Mouse (Mus musculus): ENCODE results near the gene Mfsd12. TPM values are rescaled to one million over a fixed set of nuclear protein-coding genes. Genes with fewer than 3 reads are reported as not detected.

Gene Mfsd12
- total and polyA plus RNA-seq, 2 experiments from 2014 or later: 10.1 to 23.4 TPM

- Histone ChIP-seq H3K4me2 (ENCODE audit: low read depth) (0 out of 2 replicates have a peak overlapping the region, but pooled peaks have one; percentile 5), H3K9ac (0 out of 2 replicates have a peak overlapping the region, but pooled peaks have one; percentile 18), H3K4me1 (ENCODE audit: insufficient read depth) (peaks cover 9% of the 10 kb centered on the region), H3K4me3 (ENCODE audit: low read depth, low read length) (no peak overlapping the region), H3K27ac (ENCODE audit: low read depth, low read length) (peak overlapping the region; percentile 70), H3K9me3 (ENCODE audit: low read length) (no peaks in the 10 kb centered on the region), H3K36me3 (ENCODE audit: insufficient read depth) (peaks cover 25% of the 10 kb centered on the region), H3K27me3 (ENCODE audit: insufficient read depth, low read length) (no peaks in the 10 kb centered on the region)
- ATAC-seq (peak; percentile 62), DNase-seq (peak; percentile 63)
- TF ChIP-seq CTCF (IDR thresholded peaks at IDR 0.05; ENCODE audit: low read depth): no peak
- 8% methylated on average over 18 of the region's 18 CpGs for WGBS
Observed at GRCm38 (mm10) chr10:81401521-81402226, 44.4 kb downstream of the Mfsd12 start.

GRCm38 (mm10) chr10:81402227-81402765, 45.0 kb downstream of the Mfsd12 start:
- no peak for DNase-seq

GRCm38 (mm10) chr10:81403511-81403910, 46.2 kb downstream of the Mfsd12 start:
- Histone ChIP-seq H3K9ac (no peak overlapping the region), H3K36me3 (ENCODE audit: insufficient read depth) (peaks cover 41% of the 10 kb centered on the region), H3K4me1 (ENCODE audit: insufficient read depth) (peaks cover 9% of the 10 kb centered on the region), H3K27ac (ENCODE audit: low read depth, low read length) (no peak overlapping the region), H3K4me3 (ENCODE audit: low read depth, low read length) (no peak overlapping the region), H3K4me2 (ENCODE audit: low read depth) (no peak overlapping the region), H3K9me3 (ENCODE audit: low read length) (no peaks in the 10 kb centered on the region), H3K27me3 (ENCODE audit: insufficient read depth, low read length) (no peaks in the 10 kb centered on the region)
- DNase-seq (no peak), ATAC-seq (no peak)
- WGBS: 62% methylated on average over 10 of the region's 10 CpGs
- no peak for TF ChIP-seq CTCF (IDR thresholded peaks at IDR 0.05; ENCODE audit: low read depth)

More at GRCm38 (mm10) chr10:81402227-81402765, 45.0 kb downstream of the Mfsd12 start:
- H3K36me3 ChIP-seq (ENCODE audit: insufficient read depth): peaks cover 30% of the 10 kb centered on the region
- H3K4me2 ChIP-seq (ENCODE audit: low read depth): 0 out of 2 replicates have a peak overlapping the region, but pooled peaks have one; percentile 5
- no peak overlapping the region for H3K4me3 ChIP-seq (ENCODE audit: low read depth, low read length)
- H3K27ac ChIP-seq (ENCODE audit: low read depth, low read length): peak overlapping the region; percentile 70
- H3K9ac ChIP-seq: 0 out of 2 replicates have a peak overlapping the region, but pooled peaks have one; percentile 18
- H3K27me3 ChIP-seq (ENCODE audit: insufficient read depth, low read length): no peaks in the 10 kb centered on the region
- ATAC-seq: no peak
- H3K9me3 ChIP-seq (ENCODE audit: low read length): no peaks in the 10 kb centered on the region
- peaks cover 9% of the 10 kb centered on the region for H3K4me1 ChIP-seq (ENCODE audit: insufficient read depth)
- no peak for TF ChIP-seq CTCF (IDR thresholded peaks at IDR 0.05; ENCODE audit: low read depth)
- 23% methylated on average over 7 of the region's 7 CpGs for WGBS

GRCm38 (mm10) chr10:81404082-81404481, 46.8 kb downstream of the Mfsd12 start:
- no peak for TF ChIP-seq CTCF (IDR thresholded peaks at IDR 0.05; ENCODE audit: low read depth)
- Histone ChIP-seq H3K9ac (no peak overlapping the region), H3K36me3 (ENCODE audit: insufficient read depth) (peaks cover 41% of the 10 kb centered on the region), H3K4me1 (ENCODE audit: insufficient read depth) (peaks cover 9% of the 10 kb centered on the region), H3K27me3 (ENCODE audit: insufficient read depth, low read length) (no peaks in the 10 kb centered on the region), H3K4me3 (ENCODE audit: low read depth, low read length) (no peak overlapping the region), H3K4me2 (ENCODE audit: low read depth) (no peak overlapping the region), H3K9me3 (ENCODE audit: low read length) (no peaks in the 10 kb centered on the region), H3K27ac (ENCODE audit: low read depth, low read length) (no peak overlapping the region)
- 27% methylated on average over 9 of the region's 9 CpGs for WGBS
- DNase-seq: no peak
- no peak for ATAC-seq

- Histone ChIP-seq H3K4me2 (ENCODE audit: low read depth) (no peak overlapping the region), H3K27me3 (ENCODE audit: insufficient read depth, low read length) (no peaks in the 10 kb centered on the region), H3K4me1 (ENCODE audit: insufficient read depth) (peaks cover 9% of the 10 kb centered on the region), H3K36me3 (ENCODE audit: insufficient read depth) (peaks cover 36% of the 10 kb centered on the region), H3K4me3 (ENCODE audit: low read depth, low read length) (no peak overlapping the region), H3K9me3 (ENCODE audit: low read length) (no peaks in the 10 kb centered on the region), H3K27ac (ENCODE audit: low read depth, low read length) (no peak overlapping the region), H3K9ac (no peak overlapping the region)
- 70% methylated on average over 17 of the region's 18 CpGs for WGBS
- no peak for TF ChIP-seq CTCF (IDR thresholded peaks at IDR 0.05; ENCODE audit: low read depth)
- ATAC-seq (no peak), DNase-seq (no peak)
Observed at GRCm38 (mm10) chr10:81404720-81405119, 47.4 kb downstream of the Mfsd12 start.

- TF ChIP-seq CTCF (IDR thresholded peaks at IDR 0.05; ENCODE audit: low read depth): peak; percentile 74
- no peak overlapping the region for H3K9ac ChIP-seq
- H3K4me3 ChIP-seq (ENCODE audit: low read depth, low read length): no peak overlapping the region
- no peak overlapping the region for H3K4me2 ChIP-seq (ENCODE audit: low read depth)
- WGBS: 47% methylated on average over 13 of the region's 13 CpGs
- DNase-seq (no peak), ATAC-seq (no peak)
- H3K9me3 ChIP-seq (ENCODE audit: low read length): no peaks in the 10 kb centered on the region
- H3K27me3 ChIP-seq (ENCODE audit: insufficient read depth, low read length): no peaks in the 10 kb centered on the region
- H3K4me1 ChIP-seq (ENCODE audit: insufficient read depth): peaks cover 9% of the 10 kb centered on the region
- H3K36me3 ChIP-seq (ENCODE audit: insufficient read depth): peaks cover 27% of the 10 kb centered on the region; the same call in 1 of the 2 replicates
- no peak overlapping the region for H3K27ac ChIP-seq (ENCODE audit: low read depth, low read length)
Observed at GRCm38 (mm10) chr10:81405588-81406201, 48.4 kb downstream of the Mfsd12 start.

Data from forebrain, postnatal 0 days (tissue).